Mouse (Mus musculus): ENCODE data around the gene Hist1h3g.

GRCm38 (mm10) chr13:23572218-23573033 is 37.2 kb downstream of the Hist1h3g start:
- TF ChIP-seq CTCF (IDR thresholded peaks at IDR 0.05; ENCODE audit: extremely low read depth, insufficient read depth, low read length) (no peak), POLR2A (IDR thresholded peaks at IDR 0.05; ENCODE audit: extremely low read depth, insufficient read depth, low read length) (no peak)

Data from cortical plate, adult 2 months (tissue).